Mouse (Mus musculus): ENCODE results near the gene Lyst. TPM values are rescaled to one million over a fixed set of nuclear protein-coding genes. Genes with fewer than 3 reads are reported as not detected.

Gene Lyst
- polyA plus RNA-seq, 1 experiment from 2014 or later, result 6.0 TPM

DNA sequence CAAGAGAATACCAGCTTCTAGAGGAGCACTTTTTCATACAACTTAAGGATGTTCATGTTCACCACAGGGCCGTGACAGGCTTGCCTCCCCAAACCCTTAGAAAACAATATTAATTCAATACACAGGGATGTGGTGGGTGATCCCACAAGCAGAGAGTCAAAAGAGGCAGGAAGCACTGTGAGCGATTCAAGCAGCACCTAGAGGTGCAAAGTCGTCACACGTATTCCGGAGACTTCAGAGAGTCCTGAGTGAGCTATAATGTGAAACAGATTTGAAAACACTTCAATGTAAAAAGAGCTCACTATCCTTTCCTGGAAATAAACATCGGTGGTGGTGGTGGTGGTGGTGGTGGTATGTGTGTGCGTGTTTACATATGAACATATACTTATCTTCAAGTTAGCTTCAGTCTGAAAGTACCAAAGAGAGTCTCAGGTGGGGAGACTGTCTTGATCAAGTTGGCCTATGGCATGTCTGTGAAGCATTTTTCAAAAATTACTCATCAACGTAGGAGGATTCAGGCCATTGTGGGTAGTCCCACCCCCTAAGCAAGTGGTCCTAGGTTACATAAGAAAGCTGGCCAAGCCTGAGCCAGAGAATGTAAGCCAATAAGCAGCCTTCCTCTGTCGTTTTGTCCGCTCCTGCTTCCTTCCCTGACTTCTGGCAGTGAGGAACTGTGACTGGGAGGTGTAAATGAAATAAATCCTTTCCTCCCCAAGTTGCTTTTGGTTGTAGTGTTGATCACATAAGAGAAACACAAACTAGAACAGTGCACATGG, 17.9 kb upstream of the Lyst start:
- H3K9ac ChIP-seq (replicated peaks; ENCODE audit: low read depth, low read length), result no peak overlapping the region
- no peak overlapping the region for H3K4me2 ChIP-seq (ENCODE audit: low read length)
- H3K9me3 ChIP-seq (ENCODE audit: control insufficient read depth, low read length), result no peaks in the 10 kb centered on the region
- H3K27me3 ChIP-seq (replicated peaks; ENCODE audit: control insufficient read depth, insufficient read depth, low read length), result no peaks in the 10 kb centered on the region
- no peak overlapping the region for H3K27ac ChIP-seq (ENCODE audit: low read length)
- H3K4me3 ChIP-seq (replicated peaks; ENCODE audit: low read length), result no peak overlapping the region
- peaks cover 14% of the 10 kb centered on the region for H3K4me1 ChIP-seq (replicated peaks; ENCODE audit: control insufficient read depth, insufficient read depth, low read length)
- no peak for ATAC-seq
- no peaks in the 10 kb centered on the region for H3K36me3 ChIP-seq (ENCODE audit: control insufficient read depth, insufficient read depth)
- WGBS, result 84% methylated on average over 10 of the region's 10 CpGs

DNA sequence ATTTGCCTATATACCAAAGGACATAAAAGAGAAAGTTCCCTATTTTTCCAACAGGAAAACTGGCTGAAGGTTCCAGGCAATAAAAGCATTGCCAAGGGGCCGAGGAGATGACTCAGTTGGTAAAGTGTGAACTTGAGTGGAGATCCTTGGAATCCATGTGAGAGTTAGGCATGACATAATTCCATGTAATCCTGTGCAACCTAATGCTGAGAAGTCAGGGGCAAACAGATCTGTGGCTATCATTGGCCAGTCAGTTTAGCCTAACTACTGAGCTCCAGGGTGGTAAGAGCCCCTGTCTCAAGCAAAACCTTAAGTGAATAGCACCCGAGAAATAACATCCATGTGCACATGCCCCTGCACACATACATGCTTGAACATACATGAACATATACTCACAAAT, 17.3 kb upstream of the Lyst start:
- ATAC-seq, result no peak
- Histone ChIP-seq H3K4me2 (ENCODE audit: low read length) (no peak overlapping the region), H3K9me3 (ENCODE audit: control insufficient read depth, low read length) (no peaks in the 10 kb centered on the region), H3K27ac (ENCODE audit: low read length) (no peak overlapping the region), H3K9ac (replicated peaks; ENCODE audit: low read depth, low read length) (no peak overlapping the region), H3K4me3 (replicated peaks; ENCODE audit: low read length) (no peak overlapping the region), H3K27me3 (replicated peaks; ENCODE audit: control insufficient read depth, insufficient read depth, low read length) (no peaks in the 10 kb centered on the region), H3K36me3 (ENCODE audit: control insufficient read depth, insufficient read depth) (no peaks in the 10 kb centered on the region), H3K4me1 (replicated peaks; ENCODE audit: control insufficient read depth, insufficient read depth, low read length) (peaks cover 14% of the 10 kb centered on the region)
- WGBS, result 82% methylated on average over 2 of the region's 2 CpGs

DNA sequence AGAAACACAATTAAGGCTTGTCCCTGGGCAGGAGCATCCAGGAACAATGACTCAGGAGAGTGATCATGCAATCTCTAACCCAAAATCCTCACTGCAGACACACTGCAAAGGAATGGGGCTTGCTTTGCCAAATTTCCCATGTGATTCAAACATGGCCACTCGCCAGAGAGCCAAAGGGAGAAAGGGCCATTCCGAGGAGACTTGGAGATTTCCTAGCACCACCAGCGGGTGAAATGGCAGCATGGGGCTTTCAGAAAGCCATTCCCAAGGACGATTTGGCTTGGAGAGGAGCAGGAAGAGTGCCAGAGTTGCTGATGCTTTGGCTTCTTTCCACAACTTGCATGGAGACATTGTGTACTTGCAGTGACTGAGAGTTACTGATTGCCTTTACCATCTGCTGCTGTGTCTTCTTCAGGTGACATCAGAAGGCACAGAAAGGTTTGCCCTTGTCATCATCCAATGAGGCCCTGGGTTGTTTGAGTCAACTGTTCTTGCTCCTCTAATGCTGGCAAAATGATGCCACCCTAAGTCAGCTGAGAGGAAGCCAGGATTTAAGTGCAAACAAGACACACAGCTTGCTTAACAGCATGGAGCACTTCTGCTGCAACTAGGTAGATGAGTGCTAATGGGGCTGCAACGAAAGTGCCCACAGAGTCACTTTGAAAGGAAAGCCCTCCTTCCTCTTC, 16.5 kb upstream of the Lyst start:
- H3K36me3 ChIP-seq (ENCODE audit: control insufficient read depth, insufficient read depth), result no peaks in the 10 kb centered on the region
- ATAC-seq, result peak; percentile 64
- no peaks in the 10 kb centered on the region for H3K27me3 ChIP-seq (replicated peaks; ENCODE audit: control insufficient read depth, insufficient read depth, low read length)
- 28% methylated on average over 5 of the region's 5 CpGs for WGBS
- peak overlapping the region; percentile 49; the same call in 1 of the 2 replicates for H3K27ac ChIP-seq (ENCODE audit: low read length)
- peaks cover 14% of the 10 kb centered on the region for H3K4me1 ChIP-seq (replicated peaks; ENCODE audit: control insufficient read depth, insufficient read depth, low read length)
- H3K9ac ChIP-seq (replicated peaks; ENCODE audit: low read depth, low read length), result no peak overlapping the region
- no peak overlapping the region for H3K4me2 ChIP-seq (ENCODE audit: low read length)
- no peaks in the 10 kb centered on the region for H3K9me3 ChIP-seq (ENCODE audit: control insufficient read depth, low read length)
- H3K4me3 ChIP-seq (replicated peaks; ENCODE audit: low read length), result no peak overlapping the region

DNA sequence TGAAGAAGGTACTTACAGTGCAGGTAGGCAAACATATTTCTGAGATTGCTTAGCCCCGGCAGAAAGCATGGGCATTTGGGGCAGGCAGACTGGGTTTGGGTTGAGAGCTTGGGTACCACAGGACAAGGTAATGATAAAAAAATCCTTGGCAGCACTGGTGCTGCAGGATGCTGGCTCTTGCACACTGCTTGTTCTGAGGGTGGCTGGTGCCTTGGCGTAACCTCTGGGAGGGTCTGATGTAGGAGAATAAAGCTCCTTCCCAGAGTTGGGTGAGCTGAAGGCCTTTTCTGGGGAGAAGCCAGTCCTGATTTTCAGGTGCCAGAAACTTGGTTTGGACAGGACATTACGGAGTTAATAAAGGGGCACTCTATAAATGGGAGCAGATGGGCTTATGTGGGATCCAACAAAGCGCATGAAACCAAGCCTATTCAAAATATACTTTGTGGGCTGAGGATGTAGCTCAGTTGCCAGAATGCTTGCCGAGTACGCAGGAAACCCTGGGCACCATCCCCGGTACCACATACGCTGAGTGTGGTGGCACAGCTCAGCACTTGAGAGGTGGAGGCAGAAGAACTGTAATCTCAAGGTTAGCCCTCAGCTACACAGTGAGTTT, 15.8 kb upstream of the Lyst start:
- Histone ChIP-seq H3K4me1 (replicated peaks; ENCODE audit: control insufficient read depth, insufficient read depth, low read length) (peaks cover 14% of the 10 kb centered on the region), H3K4me2 (ENCODE audit: low read length) (no peak overlapping the region), H3K36me3 (ENCODE audit: control insufficient read depth, insufficient read depth) (no peaks in the 10 kb centered on the region), H3K4me3 (replicated peaks; ENCODE audit: low read length) (no peak overlapping the region), H3K27ac (ENCODE audit: low read length) (peak overlapping the region; percentile 49; the same call in 1 of the 2 replicates), H3K27me3 (replicated peaks; ENCODE audit: control insufficient read depth, insufficient read depth, low read length) (no peaks in the 10 kb centered on the region), H3K9me3 (ENCODE audit: control insufficient read depth, low read length) (no peaks in the 10 kb centered on the region), H3K9ac (replicated peaks; ENCODE audit: low read depth, low read length) (no peak overlapping the region)
- WGBS, result 51% methylated on average over 8 of the region's 8 CpGs
- peak; percentile 79 for ATAC-seq

DNA sequence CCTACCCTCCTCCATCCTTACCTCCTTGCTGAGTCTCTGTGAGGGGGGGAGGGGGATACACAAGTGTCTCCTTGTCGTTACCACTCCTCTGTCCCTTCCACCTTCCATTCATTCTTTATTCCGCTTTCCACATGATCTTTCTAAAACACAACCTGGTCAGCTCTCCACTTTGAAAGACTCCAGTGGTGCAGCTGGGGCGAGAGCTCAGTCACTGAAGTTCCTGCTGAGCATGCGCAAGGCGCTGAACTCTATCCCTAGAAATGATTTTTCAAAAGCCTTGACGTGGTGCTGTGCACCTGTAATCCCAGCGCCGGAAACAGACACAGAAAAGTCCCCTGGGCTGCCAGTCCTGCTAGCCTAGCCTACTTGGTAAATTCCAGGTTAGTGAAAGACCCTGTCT, 15.1 kb upstream of the Lyst start:
- Histone ChIP-seq H3K4me1 (replicated peaks; ENCODE audit: control insufficient read depth, insufficient read depth, low read length) (peaks cover 14% of the 10 kb centered on the region), H3K27me3 (replicated peaks; ENCODE audit: control insufficient read depth, insufficient read depth, low read length) (no peaks in the 10 kb centered on the region), H3K4me3 (replicated peaks; ENCODE audit: low read length) (no peak overlapping the region), H3K9me3 (ENCODE audit: control insufficient read depth, low read length) (no peaks in the 10 kb centered on the region), H3K9ac (replicated peaks; ENCODE audit: low read depth, low read length) (no peak overlapping the region), H3K36me3 (ENCODE audit: control insufficient read depth, insufficient read depth) (no peaks in the 10 kb centered on the region), H3K4me2 (ENCODE audit: low read length) (no peak overlapping the region), H3K27ac (ENCODE audit: low read length) (no peak overlapping the region)
- WGBS, result 69% methylated on average over 8 of the region's 8 CpGs
- ATAC-seq, result no peak; the same call in 1 of the 2 replicates

DNA sequence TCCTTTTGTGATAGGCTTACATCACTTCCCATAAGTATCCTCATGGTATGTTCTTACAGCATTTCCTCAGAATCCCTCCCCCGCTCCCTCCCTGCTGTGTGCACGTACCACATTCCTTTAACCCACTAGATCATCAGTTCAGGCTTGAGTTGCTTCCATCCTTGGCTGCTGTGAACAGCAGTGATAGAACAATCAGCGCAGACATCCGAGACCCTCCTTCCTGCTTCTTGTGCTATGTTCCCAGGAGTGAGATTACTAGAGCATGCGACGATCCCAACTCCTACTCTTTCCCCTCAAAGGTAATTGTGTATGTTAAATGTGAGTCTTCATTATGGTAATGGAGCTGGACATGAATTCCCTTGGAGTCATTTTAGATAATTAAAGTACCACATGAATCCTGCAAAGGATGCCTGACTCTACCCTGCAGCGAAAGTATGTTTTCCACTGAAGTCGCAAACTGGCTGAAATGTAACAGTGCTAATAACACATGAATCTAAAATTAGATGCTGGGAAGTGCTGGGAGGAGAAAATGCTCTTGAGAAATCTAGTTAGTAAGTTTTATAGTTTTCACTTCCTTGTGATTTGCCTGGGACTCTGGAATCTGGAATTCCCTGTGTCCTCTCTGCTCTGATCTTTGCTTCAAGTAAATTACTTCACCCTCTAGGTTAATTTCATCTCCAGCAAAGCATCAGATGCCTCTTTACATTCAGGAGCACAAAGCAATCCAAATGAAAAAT, 13.6 kb upstream of the Lyst start:
- ATAC-seq, result no peak
- 43% methylated on average over 8 of the region's 8 CpGs for WGBS
- peaks cover 14% of the 10 kb centered on the region for H3K4me1 ChIP-seq (replicated peaks; ENCODE audit: control insufficient read depth, insufficient read depth, low read length)
- H3K9me3 ChIP-seq (ENCODE audit: control insufficient read depth, low read length), result no peaks in the 10 kb centered on the region
- no peak overlapping the region for H3K4me2 ChIP-seq (ENCODE audit: low read length)
- H3K27me3 ChIP-seq (replicated peaks; ENCODE audit: control insufficient read depth, insufficient read depth, low read length), result no peaks in the 10 kb centered on the region
- H3K9ac ChIP-seq (replicated peaks; ENCODE audit: low read depth, low read length), result no peak overlapping the region
- no peak overlapping the region for H3K4me3 ChIP-seq (replicated peaks; ENCODE audit: low read length)
- no peaks in the 10 kb centered on the region for H3K36me3 ChIP-seq (ENCODE audit: control insufficient read depth, insufficient read depth)
- H3K27ac ChIP-seq (ENCODE audit: low read length), result no peak overlapping the region

DNA sequence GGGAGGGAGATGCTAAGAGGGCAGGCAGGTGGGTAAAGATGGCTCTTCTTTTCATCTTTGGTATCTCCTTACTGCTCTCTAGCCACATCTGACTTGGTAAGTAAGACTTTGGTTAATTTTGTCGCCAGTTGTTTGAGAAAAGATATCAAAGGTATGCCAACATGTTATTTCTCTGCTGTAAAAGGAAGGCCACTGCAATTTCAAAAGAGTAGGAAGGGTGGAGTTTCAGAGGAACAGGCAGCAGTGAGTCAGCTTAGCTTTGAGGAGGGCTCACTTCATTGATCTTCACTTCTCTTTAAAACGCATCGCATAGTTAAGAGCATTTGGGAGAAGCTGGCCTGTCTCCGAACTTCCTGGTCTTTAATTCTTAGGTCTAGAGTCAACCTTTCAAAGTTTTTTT, 8.2 kb upstream of the Lyst start:
- ATAC-seq, result no peak
- H3K4me2 ChIP-seq (ENCODE audit: low read length), result no peak overlapping the region
- H3K27me3 ChIP-seq (replicated peaks; ENCODE audit: control insufficient read depth, insufficient read depth, low read length), result no peaks in the 10 kb centered on the region
- no peak overlapping the region for H3K27ac ChIP-seq (ENCODE audit: low read length)
- H3K9me3 ChIP-seq (ENCODE audit: control insufficient read depth, low read length), result no peaks in the 10 kb centered on the region
- WGBS, result 73% methylated on average over 4 of the region's 4 CpGs
- H3K36me3 ChIP-seq (ENCODE audit: control insufficient read depth, insufficient read depth), result no peaks in the 10 kb centered on the region
- no peaks in the 10 kb centered on the region for H3K4me1 ChIP-seq (replicated peaks; ENCODE audit: control insufficient read depth, insufficient read depth, low read length)
- no peak overlapping the region for H3K4me3 ChIP-seq (replicated peaks; ENCODE audit: low read length)
- H3K9ac ChIP-seq (replicated peaks; ENCODE audit: low read depth, low read length), result no peak overlapping the region

DNA sequence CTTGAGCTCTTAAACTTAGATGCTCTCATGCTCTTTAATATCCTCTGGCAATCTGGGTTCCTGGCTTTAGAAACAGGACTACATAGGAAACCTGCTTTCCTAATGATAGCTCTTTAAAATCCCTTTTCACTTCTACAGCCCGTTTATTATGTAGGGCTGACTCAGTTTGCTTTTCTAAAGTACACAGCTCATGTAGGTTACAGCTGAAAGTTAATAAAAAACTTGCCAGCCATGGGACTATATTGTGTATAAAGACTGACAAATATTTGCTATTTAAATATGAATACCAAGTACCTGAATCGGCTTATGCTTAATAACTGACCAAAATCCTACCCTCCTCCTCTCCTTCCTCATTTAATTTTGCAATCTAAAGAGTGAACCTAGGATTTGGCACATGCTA, 6.7 kb upstream of the Lyst start:
- WGBS, result 38% methylated on average over 2 of the region's 2 CpGs
- Histone ChIP-seq H3K9ac (replicated peaks; ENCODE audit: low read depth, low read length) (no peak overlapping the region), H3K9me3 (ENCODE audit: control insufficient read depth, low read length) (no peaks in the 10 kb centered on the region), H3K4me2 (ENCODE audit: low read length) (no peak overlapping the region), H3K27ac (ENCODE audit: low read length) (no peak overlapping the region), H3K4me3 (replicated peaks; ENCODE audit: low read length) (no peak overlapping the region), H3K4me1 (replicated peaks; ENCODE audit: control insufficient read depth, insufficient read depth, low read length) (no peaks in the 10 kb centered on the region), H3K27me3 (replicated peaks; ENCODE audit: control insufficient read depth, insufficient read depth, low read length) (no peaks in the 10 kb centered on the region), H3K36me3 (ENCODE audit: control insufficient read depth, insufficient read depth) (no peaks in the 10 kb centered on the region)
- no peak for ATAC-seq

DNA sequence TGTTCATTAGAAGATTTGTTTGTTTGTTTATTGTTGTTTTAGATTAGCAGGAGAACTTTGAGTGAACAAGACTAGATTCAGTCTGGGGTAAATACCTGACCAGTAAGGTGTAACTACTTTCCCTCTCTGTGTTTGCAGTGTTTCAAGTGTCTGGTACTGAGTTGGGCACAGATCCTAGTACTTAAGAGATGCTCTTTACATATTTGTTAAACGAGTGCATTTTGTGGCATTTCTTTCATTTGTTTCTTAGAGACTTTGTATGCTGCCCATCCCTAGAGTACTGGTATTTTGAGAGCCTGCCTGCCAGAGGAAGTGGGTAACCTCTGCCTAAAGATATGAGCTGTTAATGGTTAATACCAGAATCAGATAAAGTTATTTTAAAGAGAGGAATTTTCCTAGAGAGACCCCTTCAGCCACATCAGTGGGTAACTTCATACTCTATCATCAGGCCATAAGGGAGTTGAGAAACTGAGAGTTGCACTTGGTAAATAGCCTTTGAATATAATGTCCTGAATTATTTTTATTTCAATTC, 2.5 kb upstream of the Lyst start:
- H3K4me3 ChIP-seq (replicated peaks; ENCODE audit: low read length), result no peak overlapping the region
- no peak for ATAC-seq
- no peaks in the 10 kb centered on the region for H3K36me3 ChIP-seq (ENCODE audit: control insufficient read depth, insufficient read depth)
- H3K27ac ChIP-seq (ENCODE audit: low read length), result no peak overlapping the region
- WGBS, result 70% methylated on average over 1 of the region's 1 CpGs
- H3K9ac ChIP-seq (replicated peaks; ENCODE audit: low read depth, low read length), result no peak overlapping the region
- no peak overlapping the region for H3K4me2 ChIP-seq (ENCODE audit: low read length)
- no peaks in the 10 kb centered on the region for H3K27me3 ChIP-seq (replicated peaks; ENCODE audit: control insufficient read depth, insufficient read depth, low read length)
- H3K4me1 ChIP-seq (replicated peaks; ENCODE audit: control insufficient read depth, insufficient read depth, low read length), result peaks cover 9% of the 10 kb centered on the region
- H3K9me3 ChIP-seq (ENCODE audit: control insufficient read depth, low read length), result no peaks in the 10 kb centered on the region
